Mouse (Mus musculus) limb, embryonic 14.5 days (tissue): ENCODE data around the gene 1700069L16Rik. TPM values are rescaled to one million over a fixed set of nuclear protein-coding genes. Genes with fewer than 3 reads are reported as not detected.

Experiments
- ATAC-seq: fragments of 200-750 bp; cut with Nextera tagmentation; 2 replicates; pipeline ENCODE4 v1.8.0; 2017; ENCODE audit warnings: low read depth, moderate number of reproducible peaks, moderate TSS enrichment; ENCODE audit not compliant: low FRiP score
- DNase-seq: peaks from one replicate; pipeline ENCODE4 v3.0.0-alpha.2; 2015; ENCODE audit warnings: low spot score
- H3K27ac ChIP-seq: fragments of 300-500 bp; sonication (generic); replicated peaks from 2 replicates; pipeline ENCODE4 v1.5.1; 2014; ENCODE audit warnings: low read depth, mild to moderate bottlenecking, low read length, moderate library complexity, mixed read lengths
- H3K27me3 ChIP-seq: fragments of 300-500 bp; sonication (generic); 2 replicates; pipeline ENCODE4 v1.6.1; 2014; ENCODE audit warnings: low read length, mixed read lengths; ENCODE audit not compliant: control insufficient read depth, insufficient read depth
- H3K36me3 ChIP-seq: fragments of 300-500 bp; sonication (generic); 2 replicates; pipeline ENCODE4 v1.6.1; 2014; ENCODE audit warnings: mild to moderate bottlenecking, low read length, moderate library complexity, mixed read lengths; ENCODE audit not compliant: control insufficient read depth, insufficient read depth
- H3K4me1 ChIP-seq: fragments of 300-500 bp; sonication (generic); 2 replicates; pipeline ENCODE4 v1.6.1; 2014; ENCODE audit warnings: antibody characterized with exemption, low read length, mixed read lengths; ENCODE audit not compliant: control insufficient read depth, insufficient read depth
- H3K4me2 ChIP-seq: fragments of 300-500 bp; sonication (generic); replicated peaks from 2 replicates; pipeline ENCODE4 v1.6.1; 2014; ENCODE audit warnings: low read depth, mild to moderate bottlenecking, low read length, moderate library complexity; ENCODE audit not compliant: severe bottlenecking
- H3K4me3 ChIP-seq: fragments of 300-500 bp; sonication (generic); replicated peaks from 2 replicates; pipeline ENCODE4 v1.5.1; 2014; ENCODE audit warnings: low read length
- H3K9ac ChIP-seq: fragments of 300-500 bp; sonication (generic); 2 replicates; pipeline ENCODE4 v1.6.1; 2014; ENCODE audit warnings: mild to moderate bottlenecking, low read depth, low read length, moderate library complexity; ENCODE audit not compliant: severe bottlenecking
- H3K9me3 ChIP-seq: fragments of 300-500 bp; sonication (generic); 2 replicates; pipeline ENCODE4 v1.6.1; 2016; ENCODE audit warnings: low read length; ENCODE audit not compliant: control insufficient read depth
- POLR2A ChIP-seq: fragments of 200-500 bp; IDR thresholded peaks from 2 replicates; pipeline ENCODE4 v1.8.0; 2012; ENCODE audit warnings: inconsistent platforms, mild to moderate bottlenecking, moderate library complexity, borderline replicate concordance; ENCODE audit not compliant: insufficient read depth, insufficient read length; ENCODE audit errors: extremely low read depth
- WGBS: fragments of 180-500 bp; shearing (Covaris S2); extraction: QIAGEN DNeasy Blood & Tissue Kit; methylation state at CpG from one replicate; pipeline ENCODE4 v1.1.7; 2014; 5-methylcytosine and 5-hydroxymethylcytosine counted together
- polyA plus RNA-seq, 2 experiments: library from polyadenylated mRNA; depleted of rRNA in 1 of 2; stranded (reverse) in 1 of 2; unstranded in 1 of 2; fragments of >200 nt; fragmentation: Nextera tagmentation in 1 of 2; extraction: Ambion mirVana in 1 of 2; gene quantifications; 2 replicates each; pipeline versions ENCODE4 v1.2.1 to v1.2.3; 2012 to 2014

Gene 1700069L16Rik
- polyA plus RNA-seq, 2 experiments: not detected

DNA sequence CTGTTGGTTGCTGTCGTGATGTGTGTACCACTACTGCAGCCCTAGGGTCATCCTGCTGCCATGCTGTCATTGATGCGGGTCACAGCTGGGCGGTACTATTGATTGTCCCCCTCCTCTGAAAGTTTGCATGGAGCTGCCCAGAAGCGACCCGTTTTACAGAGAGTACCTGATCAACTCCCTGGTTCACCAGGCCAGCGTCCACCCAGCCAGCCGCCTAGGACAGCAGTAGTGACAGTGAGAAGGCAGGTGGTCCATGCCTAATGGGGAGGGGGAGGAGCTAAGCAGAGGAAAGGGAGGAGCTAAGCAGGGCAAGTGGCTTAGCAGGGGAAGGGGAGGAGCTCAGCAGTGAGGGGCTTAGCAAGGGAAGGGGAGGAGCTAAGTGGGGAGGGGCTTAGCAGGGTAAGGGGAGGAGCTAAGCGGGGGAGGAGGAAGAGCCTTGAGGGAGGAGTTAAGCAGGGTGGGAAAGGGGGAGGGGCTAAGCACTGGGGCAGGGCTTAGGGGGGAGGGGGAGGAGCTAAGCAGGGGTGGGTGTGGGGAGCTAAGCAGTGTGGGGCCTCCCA, 31.3 kb downstream of the 1700069L16Rik start:
- Histone ChIP-seq H3K4me2 (no peak overlapping the region), H3K36me3 (no peaks in the 10 kb centered on the region), H3K9me3 (no peaks in the 10 kb centered on the region), H3K4me1 (peaks cover 32% of the 10 kb centered on the region), H3K9ac (no peak overlapping the region), H3K27ac (no peak overlapping the region), H3K27me3 (no peaks in the 10 kb centered on the region), H3K4me3 (no peak overlapping the region)
- no peak for ATAC-seq
- 87% methylated on average over 8 of the region's 8 CpGs for WGBS
- TF ChIP-seq POLR2A: no peak
- no peak for DNase-seq

DNA sequence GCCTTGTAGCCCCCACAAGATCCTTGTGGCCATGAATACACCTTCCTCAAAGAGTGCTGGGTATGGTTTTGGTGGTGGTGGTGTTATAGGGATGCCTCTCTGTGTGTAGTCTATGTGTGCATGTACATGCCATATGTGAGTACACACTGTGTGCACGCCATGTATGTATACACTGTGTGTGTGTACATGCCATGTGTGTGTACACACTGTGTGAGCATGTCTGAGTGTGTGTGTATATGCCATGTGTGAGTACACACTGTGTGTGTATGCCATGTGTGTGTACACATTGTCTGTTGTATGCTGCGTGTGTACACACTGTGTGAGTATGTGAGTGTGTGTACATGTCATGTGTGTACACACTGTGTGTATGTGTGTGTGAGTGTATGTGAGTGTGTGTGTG, 33.7 kb downstream of the 1700069L16Rik start:
- Histone ChIP-seq H3K27me3 (no peaks in the 10 kb centered on the region), H3K4me1 (peaks cover 27% of the 10 kb centered on the region), H3K27ac (no peak overlapping the region), H3K4me3 (no peak overlapping the region), H3K9ac (no peak overlapping the region), H3K36me3 (no peaks in the 10 kb centered on the region), H3K4me2 (no peak overlapping the region), H3K9me3 (no peaks in the 10 kb centered on the region)
- no peak for DNase-seq
- no peak for TF ChIP-seq POLR2A
- ATAC-seq: no peak
- 91% methylated on average over 2 of the region's 2 CpGs for WGBS

DNA sequence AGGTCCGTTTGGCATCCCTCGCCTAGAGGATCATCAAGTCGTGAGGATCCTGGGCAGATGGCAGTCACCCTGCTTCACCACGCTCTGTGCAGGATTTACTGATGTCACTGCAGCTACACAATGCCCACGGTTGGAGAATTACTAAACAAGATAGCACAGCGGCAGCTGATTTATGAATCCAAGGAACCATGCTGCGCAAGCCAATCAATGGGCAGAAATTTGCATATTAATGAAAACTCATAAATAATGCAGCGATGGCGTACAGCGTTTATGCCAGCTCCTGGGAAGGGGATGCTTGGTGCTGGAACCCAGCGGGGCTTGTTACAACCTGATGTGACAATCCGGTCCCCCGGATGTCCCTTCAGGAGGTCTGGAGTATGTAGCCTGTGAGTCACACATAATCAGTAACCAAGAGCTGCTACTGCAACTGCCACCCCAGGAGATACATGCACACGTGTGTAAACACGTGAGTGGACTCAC, 34.5 kb downstream of the 1700069L16Rik start:
- no peak for TF ChIP-seq POLR2A
- Histone ChIP-seq H3K9me3 (no peaks in the 10 kb centered on the region), H3K4me2 (no peak overlapping the region), H3K9ac (no peak overlapping the region), H3K27me3 (no peaks in the 10 kb centered on the region), H3K4me3 (no peak overlapping the region), H3K4me1 (peaks cover 20% of the 10 kb centered on the region), H3K27ac (no peak overlapping the region), H3K36me3 (no peaks in the 10 kb centered on the region)
- WGBS: 83% methylated on average over 15 of the region's 15 CpGs
- DNase-seq (no peak), ATAC-seq (no peak)

DNA sequence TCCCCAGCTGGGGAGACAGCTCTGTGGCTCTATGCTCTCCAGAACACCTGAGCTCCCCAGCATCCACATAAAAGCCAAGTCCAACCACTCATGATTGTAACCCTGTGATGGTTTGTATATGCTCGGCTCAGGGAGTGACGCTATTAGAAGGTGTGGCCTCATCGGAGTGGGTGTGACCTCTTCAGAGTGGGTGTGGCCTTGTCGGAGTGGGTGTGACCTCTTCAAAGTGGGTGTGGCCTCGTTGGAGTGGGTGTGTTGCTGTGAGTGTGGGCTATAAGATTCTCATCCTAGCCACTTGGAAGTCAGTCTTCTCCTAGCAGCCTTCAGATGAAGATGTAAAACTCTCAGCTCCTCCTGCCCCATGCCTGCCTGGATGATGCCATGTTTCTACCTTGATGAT, 37.1 kb downstream of the 1700069L16Rik start:
- H3K4me1 ChIP-seq: peaks cover 6% of the 10 kb centered on the region; the same call in 1 of the 2 replicates
- no peaks in the 10 kb centered on the region for H3K27me3 ChIP-seq
- no peak for TF ChIP-seq POLR2A
- H3K4me2 ChIP-seq: no peak overlapping the region
- H3K4me3 ChIP-seq: no peak overlapping the region
- H3K27ac ChIP-seq: no peak overlapping the region
- WGBS: 83% methylated on average over 5 of the region's 5 CpGs
- no peaks in the 10 kb centered on the region for H3K9me3 ChIP-seq
- H3K9ac ChIP-seq: no peak overlapping the region
- DNase-seq (no peak), ATAC-seq (no peak)
- no peaks in the 10 kb centered on the region for H3K36me3 ChIP-seq

DNA sequence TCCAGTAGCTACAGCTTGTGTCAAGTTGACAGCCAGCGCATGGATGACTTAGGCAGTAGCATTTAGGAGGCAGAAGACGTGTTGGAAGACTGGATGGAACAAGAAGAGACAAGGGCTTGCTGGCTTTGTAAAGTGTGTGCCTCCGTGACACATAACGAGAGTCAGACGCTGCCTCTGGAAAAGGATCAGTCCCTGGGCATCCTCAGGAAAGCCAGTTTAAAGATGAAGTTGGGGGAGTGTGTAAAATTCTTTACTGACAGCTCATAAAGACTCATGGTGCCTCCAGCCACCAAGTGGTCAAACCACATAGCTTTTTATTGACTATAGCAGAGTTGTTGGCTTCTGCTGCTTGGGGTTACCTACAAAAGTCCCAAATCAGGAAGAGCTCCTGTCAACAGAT, 39.1 kb downstream of the 1700069L16Rik start:
- H3K4me1 ChIP-seq: peaks cover 6% of the 10 kb centered on the region; the same call in 1 of the 2 replicates
- no peak for TF ChIP-seq POLR2A
- H3K9ac ChIP-seq: no peak overlapping the region
- H3K27me3 ChIP-seq: no peaks in the 10 kb centered on the region
- ATAC-seq (no peak), DNase-seq (no peak)
- no peak overlapping the region for H3K4me3 ChIP-seq
- 26% methylated on average over 5 of the region's 5 CpGs for WGBS
- no peaks in the 10 kb centered on the region for H3K9me3 ChIP-seq
- H3K4me2 ChIP-seq: no peak overlapping the region
- no peaks in the 10 kb centered on the region for H3K36me3 ChIP-seq
- H3K27ac ChIP-seq: no peak overlapping the region
